Comparison of ENCODE assay signal across 10 mouse cellular contexts in the genomic region with DNA sequence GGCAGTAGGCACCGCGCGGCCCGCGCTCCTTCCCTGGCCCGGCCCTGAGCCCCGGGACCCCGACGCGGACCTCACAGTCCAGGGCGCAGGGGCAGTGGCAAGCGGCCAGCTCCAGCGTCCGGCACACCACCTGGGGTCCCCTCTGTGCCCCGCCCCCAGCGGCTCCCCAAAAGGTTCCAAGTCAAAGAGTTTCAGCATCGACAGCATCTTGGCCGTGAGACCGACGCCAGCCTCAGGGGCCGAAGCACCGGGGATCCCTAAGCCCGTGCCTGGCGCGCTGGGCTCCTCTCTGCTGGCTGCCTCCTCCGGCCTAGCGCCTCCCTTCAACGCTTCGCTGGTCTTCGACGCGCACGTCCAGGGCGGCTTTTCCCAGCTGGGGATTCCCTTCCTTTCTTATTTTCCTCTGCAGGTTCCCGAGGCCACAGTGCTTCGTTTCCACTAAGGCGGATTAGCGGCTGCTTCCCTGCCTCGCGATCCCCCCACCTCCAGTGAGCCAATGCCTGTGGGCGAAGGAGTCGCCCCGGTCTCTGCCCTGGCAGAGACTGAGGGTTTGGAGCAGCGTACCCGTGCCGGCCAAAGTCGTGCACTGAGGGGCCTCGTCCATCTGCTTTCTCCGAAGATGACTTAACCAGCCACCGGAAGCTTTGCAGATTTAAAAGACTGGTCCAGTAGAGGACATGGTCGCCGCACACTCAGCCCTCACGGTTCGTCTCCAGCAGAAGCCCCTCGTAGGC. TPM values are rescaled to one million over a fixed set of nuclear protein-coding genes. Genes with fewer than 3 reads are reported as not detected.
DNase-seq lines count a peak whose midpoint lies in the region; ATAC-seq and TF ChIP-seq lines count a peak whose summit lies in the region.
"Had no signal": no experiment of that assay in that cellular context is flagged by ENCODE, and none has a peak within 500 bp of the region (broad histone marks: within the 10 kb centered on the region; RNA-seq: fewer than 3 reads in every experiment).

No protein-coding gene starts in this region.

- H3K27ac ChIP-seq in lung, embryonic 14.5 days (ENCODE audit: low read depth), result peak overlapping the region; percentile 90
- no peak overlapping the region for H3K27ac ChIP-seq in forebrain, embryonic 11.5 days (ENCODE audit: low read depth, low read length)
- H3K27ac ChIP-seq in intestine, postnatal 0 days (ENCODE audit: low read depth, low read length), result peak overlapping the region; percentile 68
- no peak overlapping the region for H3K27ac ChIP-seq in neural tube, embryonic 14.5 days (ENCODE audit: low read depth, low read length)
- no peak overlapping the region for H3K27ac ChIP-seq in thymus, adult 2 months (ENCODE audit: control insufficient read depth, insufficient read depth, low read length)

- H3K4me3 ChIP-seq in lung, embryonic 14.5 days (ENCODE audit: low read depth, low read length), result peak overlapping the region; percentile 44
- peak overlapping the region; percentile 5; the same call in 1 of the 2 replicates for H3K4me3 ChIP-seq in forebrain, embryonic 11.5 days (ENCODE audit: low read depth, low read length)
- H3K4me3 ChIP-seq in intestine, postnatal 0 days (ENCODE audit: low read depth, low read length), result peak overlapping the region; percentile 36
- H3K4me3 ChIP-seq in neural tube, embryonic 14.5 days (ENCODE audit: low read depth, low read length), result peak overlapping the region; percentile 7; the same call in 1 of the 2 replicates
- no peak overlapping the region for H3K4me3 ChIP-seq in thymus, adult 2 months (ENCODE audit: control insufficient read depth, insufficient read depth, low read length)

- peak overlapping the region; percentile 73 for H3K4me2 ChIP-seq in lung, embryonic 14.5 days
- H3K4me2 ChIP-seq in forebrain, embryonic 11.5 days (ENCODE audit: low read depth, low read length, severe bottlenecking), result 0 out of 2 replicates have a peak overlapping the region, but pooled peaks have one; percentile 2
- peak overlapping the region; percentile 51 for H3K4me2 ChIP-seq in intestine, postnatal 0 days (replicated peaks; ENCODE audit: low read depth)
- H3K4me2 ChIP-seq in neural tube, embryonic 14.5 days (ENCODE audit: low read depth, low read length), result peak overlapping the region; percentile 14

- no peaks in the 10 kb centered on the region for H3K9me3 ChIP-seq in lung, embryonic 14.5 days (ENCODE audit: low read depth, low read length)
- no peaks in the 10 kb centered on the region; the same call in 1 of the 2 replicates for H3K9me3 ChIP-seq in forebrain, embryonic 11.5 days (ENCODE audit: control insufficient read depth, low read length)
- H3K9me3 ChIP-seq in intestine, postnatal 0 days (ENCODE audit: control insufficient read depth), result no peaks in the 10 kb centered on the region
- H3K9me3 ChIP-seq in neural tube, embryonic 14.5 days (ENCODE audit: control insufficient read depth, low read length), result no peaks in the 10 kb centered on the region

- H3K4me1 ChIP-seq in lung, embryonic 14.5 days (ENCODE audit: insufficient read depth), result no peaks in the 10 kb centered on the region; the same call in 1 of the 2 replicates
- peaks cover 10% of the 10 kb centered on the region; the same call in 1 of the 2 replicates for H3K4me1 ChIP-seq in forebrain, embryonic 11.5 days (replicated peaks; ENCODE audit: control insufficient read depth, insufficient read depth, low read length)
- no peaks in the 10 kb centered on the region for H3K4me1 ChIP-seq in intestine, postnatal 0 days (replicated peaks; ENCODE audit: control insufficient read depth, insufficient read depth, low read length)
- H3K4me1 ChIP-seq in neural tube, embryonic 14.5 days (ENCODE audit: control insufficient read depth, insufficient read depth, low read length), result no peaks in the 10 kb centered on the region; the same call in 1 of the 2 replicates
- no peaks in the 10 kb centered on the region for H3K4me1 ChIP-seq in thymus, adult 2 months (replicated peaks; ENCODE audit: control insufficient read depth, insufficient read depth, low read length)

- no peak for TF ChIP-seq POLR2A in thymus, adult 2 months (IDR thresholded peaks at IDR 0.05; ENCODE audit: control insufficient read depth, extremely low read depth, insufficient read depth, low read length, poor library complexity)

- H3K36me3 ChIP-seq in lung, embryonic 14.5 days (ENCODE audit: insufficient read depth), result no peaks in the 10 kb centered on the region
- no peaks in the 10 kb centered on the region for H3K36me3 ChIP-seq in forebrain, embryonic 11.5 days (ENCODE audit: control insufficient read depth, insufficient read depth, low read length)
- H3K36me3 ChIP-seq in intestine, postnatal 0 days (ENCODE audit: control insufficient read depth, insufficient read depth), result no peaks in the 10 kb centered on the region
- no peaks in the 10 kb centered on the region for H3K36me3 ChIP-seq in neural tube, embryonic 14.5 days (ENCODE audit: control insufficient read depth, insufficient read depth, low read length)
- H3K36me3 ChIP-seq in thymus, adult 2 months (ENCODE audit: control insufficient read depth, insufficient read depth, low read length), result no peaks in the 10 kb centered on the region

- ATAC-seq in lung, embryonic 14.5 days (ENCODE audit: insufficient read depth), result no peak
- no peak for ATAC-seq in forebrain, embryonic 11.5 days (replicated peaks; ENCODE audit: low FRiP score)
- ATAC-seq in intestine, postnatal 0 days, result no peak
- ATAC-seq in neural tube, embryonic 14.5 days (ENCODE audit: low read depth), result no peak
- ATAC-seq: inflammation-experienced regulatory T-cells, adult 6 months had no signal

- peaks cover 62% of the 10 kb centered on the region for H3K27me3 ChIP-seq in lung, embryonic 14.5 days (ENCODE audit: insufficient read depth, low read length)
- H3K27me3 ChIP-seq in forebrain, embryonic 11.5 days (ENCODE audit: control insufficient read depth, insufficient read depth, low read length), result peaks cover 72% of the 10 kb centered on the region
- peaks cover 72% of the 10 kb centered on the region for H3K27me3 ChIP-seq in intestine, postnatal 0 days (replicated peaks; ENCODE audit: control insufficient read depth, insufficient read depth, low read length)
- H3K27me3 ChIP-seq in neural tube, embryonic 14.5 days (ENCODE audit: control insufficient read depth, insufficient read depth, low read length), result peaks cover 43% of the 10 kb centered on the region
- H3K27me3 ChIP-seq in thymus, adult 2 months (ENCODE audit: control insufficient read depth, insufficient read depth, low read length), result peaks cover 22% of the 10 kb centered on the region

- TF ChIP-seq CTCF in lung, embryonic 14.5 days (IDR thresholded peaks at IDR 0.05; ENCODE audit: low read depth), result no peak
- no peak for TF ChIP-seq CTCF in intestine, postnatal 0 days (IDR thresholded peaks at IDR 0.05; ENCODE audit: low read depth)
- TF ChIP-seq CTCF in thymus, adult 2 months (IDR thresholded peaks at IDR 0.05; ENCODE audit: borderline replicate concordance, control insufficient read depth, extremely low read depth, insufficient read depth, low read length, poor library complexity), result no peak

- H3K9ac ChIP-seq in lung, embryonic 14.5 days, result peak overlapping the region; percentile 58
- H3K9ac ChIP-seq in forebrain, embryonic 11.5 days (ENCODE audit: low read length), result no peak overlapping the region
- peak overlapping the region; percentile 26; the same call in 1 of the 2 replicates for H3K9ac ChIP-seq in intestine, postnatal 0 days (ENCODE audit: low read depth, low read length)
- H3K9ac ChIP-seq in neural tube, embryonic 14.5 days (replicated peaks; ENCODE audit: low read depth, low read length), result no peak overlapping the region

- peak; percentile 56 for DNase-seq in lung, embryonic 14.5 days
- no peak for DNase-seq in lung, postnatal 36 days
- DNase-seq in forebrain, embryonic 11.5 days (ENCODE audit: low spot score), result no peak
- DNase-seq in urinary bladder, adult 18-20 months (ENCODE audit: low spot score in 2 of 2), result no peak
- no peak for DNase-seq in thymus, adult 2 months
- DNase-seq in right cerebral cortex, adult 2 months (ENCODE audit: low spot score in 2 of 2), result no peak
- DNase-seq: cerebellum, adult 9-10 months had no signal

- WGBS in lung, embryonic 14.5 days, result 3% methylated on average over 55 of the region's 55 CpGs
- WGBS in forebrain, embryonic 11.5 days, result under 1% methylated on average over 54 of the region's 55 CpGs
- WGBS in intestine, postnatal 0 days, result 4% methylated on average over 50 of the region's 55 CpGs
- 2% methylated on average over 41 of the region's 55 CpGs for WGBS in neural tube, embryonic 14.5 days
- WGBS in thymus, adult 2 months, result 9% methylated on average over 55 of the region's 55 CpGs

RNA-seq across cellular contexts. Expression of a gene that starts 1.0 kb away (rescaled TPM):
- polyA plus RNA-seq in lung, embryonic 14.5 days (2014; fragmentation: Nextera tagmentation; extraction: Ambion mirVana), result 6.8 and 7.9 TPM in 2 replicates
- 0.39 and 0.81 TPM in 2 replicates for polyA plus RNA-seq in forebrain, embryonic 11.5 days (2014; fragmentation: Nextera tagmentation; extraction: Ambion mirVana)
- polyA plus RNA-seq in intestine, postnatal 0 days (2015; fragmentation: Nextera tagmentation; extraction: Ambion mirVana), result 2.6 and 2.8 TPM in 2 replicates
- polyA plus RNA-seq in neural tube, embryonic 14.5 days (2014; fragmentation: Nextera tagmentation; extraction: Ambion mirVana), result 0.09 TPM in 1 of 2 replicates, not detected in the other
- 0.11 and 0.14 TPM in 2 replicates for polyA plus RNA-seq in thymus, adult 2 months (2012; rRNA removed)
- polyA plus RNA-seq: inflammation-experienced regulatory T-cells, adult 6 months had no signal

RNA-seq across cellular contexts. Expression of a gene that starts 12.7 kb away (rescaled TPM):
- polyA plus RNA-seq in lung, embryonic 14.5 days (2014; fragmentation: Nextera tagmentation; extraction: Ambion mirVana), result 1.1 and 1.9 TPM in 2 replicates
- 6.1 and 6.3 TPM in 2 replicates for polyA plus RNA-seq in forebrain, embryonic 11.5 days (2014; fragmentation: Nextera tagmentation; extraction: Ambion mirVana)
- 0.48 and 0.60 TPM in 2 replicates for polyA plus RNA-seq in intestine, postnatal 0 days (2015; fragmentation: Nextera tagmentation; extraction: Ambion mirVana)
- 0.16 and 3.3 TPM in 2 replicates for polyA plus RNA-seq in neural tube, embryonic 14.5 days (2014; fragmentation: Nextera tagmentation; extraction: Ambion mirVana)
- polyA plus RNA-seq in thymus, adult 2 months (2012; rRNA removed), result 0.80 and 0.85 TPM in 2 replicates
- polyA plus RNA-seq: inflammation-experienced regulatory T-cells, adult 6 months had no signal

RNA-seq across cellular contexts. Expression of a gene that starts 20.5 kb away (rescaled TPM):
- polyA plus RNA-seq in lung, embryonic 14.5 days (2014; fragmentation: Nextera tagmentation; extraction: Ambion mirVana), result 57.6 and 63.1 TPM in 2 replicates
- 52.8 and 58.7 TPM in 2 replicates for polyA plus RNA-seq in forebrain, embryonic 11.5 days (2014; fragmentation: Nextera tagmentation; extraction: Ambion mirVana)
- polyA plus RNA-seq in intestine, postnatal 0 days (2015; fragmentation: Nextera tagmentation; extraction: Ambion mirVana), result 24.9 and 25.1 TPM in 2 replicates
- 43.3 and 53.4 TPM in 2 replicates for polyA plus RNA-seq in neural tube, embryonic 14.5 days (2014; fragmentation: Nextera tagmentation; extraction: Ambion mirVana)
- polyA plus RNA-seq in thymus, adult 2 months (2012; rRNA removed), result 60.8 and 69.4 TPM in 2 replicates

RNA-seq across cellular contexts. Expression of a gene that starts 44.5 kb away (rescaled TPM):
- polyA plus RNA-seq in lung, embryonic 14.5 days (2014; fragmentation: Nextera tagmentation; extraction: Ambion mirVana), result 167 and 180 TPM in 2 replicates
- polyA plus RNA-seq in forebrain, embryonic 11.5 days (2014; fragmentation: Nextera tagmentation; extraction: Ambion mirVana), result 0.17 and 0.91 TPM in 2 replicates
- 49.8 and 50.1 TPM in 2 replicates for polyA plus RNA-seq in intestine, postnatal 0 days (2015; fragmentation: Nextera tagmentation; extraction: Ambion mirVana)
- 0.16 and 1.3 TPM in 2 replicates for polyA plus RNA-seq in neural tube, embryonic 14.5 days (2014; fragmentation: Nextera tagmentation; extraction: Ambion mirVana)
- 0.94 and 1.3 TPM in 2 replicates for polyA plus RNA-seq in thymus, adult 2 months (2012; rRNA removed)

Comparison
In these comparisons a context has a peak if more than half of its experiments do, and no peak if none do; other contexts are left out.
1. H3K27ac ChIP-seq: peak in lung, embryonic 14.5 days (single experiment) and intestine, postnatal 0 days (single experiment); none in forebrain, embryonic 11.5 days (single experiment), neural tube, embryonic 14.5 days (single experiment) and thymus, adult 2 months (single experiment).
2. H3K4me2 ChIP-seq: peak in every context shown above with its lines; median percentile 73 in lung, embryonic 14.5 days; 51 in intestine, postnatal 0 days; 14 in neural tube, embryonic 14.5 days; 2 in forebrain, embryonic 11.5 days.
3. H3K9ac ChIP-seq: peak in lung, embryonic 14.5 days (single experiment) and intestine, postnatal 0 days (single experiment); none in forebrain, embryonic 11.5 days (single experiment) and neural tube, embryonic 14.5 days (single experiment).